Mouse (Mus musculus) layer of hippocampus, adult 9-10 months (tissue): ENCODE results near the gene Gm7978.
"Not testable (repeated sequence)": the region's sequence is repeated elsewhere in the genome, so short reads cannot be mapped to it uniquely, and the experiment has no call there.

Source experiments
- DNase-seq: peaks from one replicate; pipeline ENCODE4 v3.0.0; 2022; ENCODE audit warnings: low spot score

The Gm7978 gene

DNA sequence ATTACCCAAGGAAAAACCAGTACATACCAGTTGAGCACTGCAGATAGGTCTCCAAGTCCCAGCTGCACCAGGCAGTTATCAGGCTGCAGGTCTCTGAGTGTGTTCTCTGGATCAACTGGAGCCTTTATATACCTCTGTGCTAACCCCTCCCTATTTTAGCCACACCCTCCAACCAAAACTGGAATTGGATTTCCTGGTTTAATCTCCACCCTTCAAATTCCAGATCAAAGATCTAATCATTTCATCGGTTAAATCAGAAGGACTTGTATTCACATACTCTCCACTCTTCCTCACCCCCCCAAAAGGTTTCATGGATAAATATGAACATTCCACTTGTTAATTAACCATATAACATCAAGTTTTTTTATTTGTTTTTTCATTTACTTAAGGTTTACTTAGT, at the start of gene Gm7978:
TSS of gene Gm7978 (minus strand) at position 101 of the 400 bp plus-strand sequence.
- DNase-seq: not testable (repeated sequence)

DNA sequence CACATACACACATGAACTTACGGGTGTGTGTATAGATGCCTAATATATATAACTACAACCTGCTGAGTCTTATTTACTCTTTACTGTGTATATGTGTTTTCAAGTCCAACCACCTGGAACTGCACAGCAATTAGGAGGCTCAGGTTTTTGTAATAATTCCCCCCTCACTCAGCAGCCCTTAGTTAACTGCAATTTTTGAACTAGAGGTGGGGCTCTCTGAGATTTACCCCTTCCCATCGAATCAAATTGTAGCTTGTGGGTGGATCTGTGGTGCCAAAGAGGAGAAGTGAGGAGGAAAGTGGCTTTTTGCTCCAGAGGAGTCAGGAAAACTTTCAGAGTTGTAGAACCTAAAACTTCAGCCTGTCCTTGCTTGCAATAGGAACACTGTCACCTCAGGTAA, 39.7 kb upstream of the Gm7978 start, which contains the start of gene E330014E10Rik:
TSS of gene E330014E10Rik (plus strand) at position 301 of the 400 bp plus-strand sequence.
- DNase-seq: not testable (repeated sequence)

DNA sequence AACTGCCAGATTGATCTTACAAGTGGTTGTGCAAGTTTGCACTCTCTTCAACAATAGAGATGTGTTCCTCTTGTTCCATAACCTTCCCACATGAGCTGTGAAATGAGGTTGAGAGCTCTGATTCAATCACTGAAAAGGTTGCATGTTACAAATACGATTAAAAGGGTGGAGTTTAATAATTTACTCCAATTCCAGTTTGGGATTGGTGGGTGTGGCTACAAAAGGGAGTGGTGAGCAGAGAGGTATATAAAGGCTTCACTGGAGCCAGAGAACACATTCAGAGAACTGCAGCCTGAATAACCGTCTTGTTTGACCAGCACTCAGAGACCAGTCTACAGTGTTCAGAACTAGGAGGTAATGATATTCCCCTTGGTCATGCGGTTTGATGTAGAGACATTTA, 5.7 kb upstream of the Gm7978 start, which contains the start of gene Gm7982:
TSS of gene Gm7982 (plus strand) at position 301 of the 400 bp plus-strand sequence.
- DNase-seq: not testable (repeated sequence)
